Mouse (Mus musculus) liver, postnatal 0 days (tissue): ENCODE measurements around the gene Ubac1. TPM values are rescaled to one million over a fixed set of nuclear protein-coding genes. Genes with fewer than 3 reads are reported as not detected.

Source experiments
- ATAC-seq: fragments of 200-750 bp; cut with Nextera tagmentation; 2 replicates; pipeline ENCODE4 v1.8.0; 2017; ENCODE audit warnings: mild to moderate bottlenecking, moderate library complexity
- DNase-seq: peaks from one replicate; pipeline ENCODE4 v3.0.0-alpha.2; 2016
- H3K27ac ChIP-seq: fragments of 300-500 bp; sonication (generic); 2 replicates; pipeline ENCODE4 v1.5.1; 2014; ENCODE audit warnings: antibody characterized with exemption, moderate library complexity, mild to moderate bottlenecking, low read depth
- H3K27me3 ChIP-seq: fragments of 300-500 bp; sonication (generic); 2 replicates; pipeline ENCODE4 v1.6.1; 2014; ENCODE audit warnings: low read length, control low read depth, mixed read lengths; ENCODE audit not compliant: insufficient read depth
- H3K36me3 ChIP-seq: fragments of 300-500 bp; sonication (generic); replicated peaks from 2 replicates; pipeline ENCODE4 v1.6.1; 2014; ENCODE audit warnings: mild to moderate bottlenecking, control low read depth, low read length, moderate library complexity, mixed read lengths; ENCODE audit not compliant: insufficient read depth
- H3K4me1 ChIP-seq: fragments of 300-500 bp; sonication (generic); 2 replicates; pipeline ENCODE4 v1.6.1; 2014; ENCODE audit warnings: antibody characterized with exemption, mild to moderate bottlenecking, control low read depth; ENCODE audit not compliant: insufficient read depth
- H3K4me2 ChIP-seq: fragments of 300-500 bp; sonication (generic); 2 replicates; pipeline ENCODE4 v1.6.1; 2014; ENCODE audit warnings: low read depth, mild to moderate bottlenecking, low read length, moderate library complexity, mixed read lengths
- H3K4me3 ChIP-seq: fragments of 300-500 bp; sonication (generic); 2 replicates; pipeline ENCODE4 v1.5.1; 2014; ENCODE audit warnings: low read depth, low read length
- H3K9ac ChIP-seq: fragments of 300-500 bp; sonication (generic); replicated peaks from 2 replicates; pipeline ENCODE4 v1.6.1; 2014; ENCODE audit warnings: mild to moderate bottlenecking, moderate library complexity
- H3K9me3 ChIP-seq: fragments of 300-500 bp; sonication (generic); 2 replicates; pipeline ENCODE4 v1.6.1; 2016; ENCODE audit warnings: mild to moderate bottlenecking, control low read depth, low read length, mixed read lengths
- CTCF ChIP-seq: sonication (generic); IDR thresholded peaks from 2 replicates; pipeline ENCODE4 v1.5.1; 2016; ENCODE audit warnings: antibody characterized with exemption, low read depth
- EP300 ChIP-seq: IDR thresholded peaks from 2 replicates; pipeline ENCODE4 v1.6.1; 2016; ENCODE audit warnings: antibody characterized with exemption, low read depth, mild to moderate bottlenecking
- WGBS: fragments of 180-500 bp; shearing (Covaris S2); extraction: QIAGEN DNeasy Blood & Tissue Kit; methylation state at CpG from one replicate; pipeline ENCODE4 v1.1.7; 2014; ENCODE audit not compliant: insufficient replicate concordance; 5-methylcytosine and 5-hydroxymethylcytosine counted together
- polyA plus RNA-seq: library from polyadenylated mRNA; unstranded; fragments of >200 nt; fragmentation: Nextera tagmentation; extraction: Ambion mirVana; gene quantifications from 2 replicates; pipeline ENCODE4 v1.2.1, GENCODE M21; 2015

The Ubac1 gene
- polyA plus RNA-seq, 1 experiment from 2014 or later = 183 TPM

- Histone ChIP-seq H3K4me3 (no peak overlapping the region), H3K9me3 (no peaks in the 10 kb centered on the region), H3K27me3 (no peaks in the 10 kb centered on the region), H3K4me2 (no peak overlapping the region), H3K27ac (no peak overlapping the region), H3K36me3 (peaks cover 17% of the 10 kb centered on the region), H3K9ac (no peak overlapping the region), H3K4me1 (peaks cover 9% of the 10 kb centered on the region)
- TF ChIP-seq EP300 = no peak
- TF ChIP-seq CTCF = no peak
- ATAC-seq (no peak), DNase-seq (no peak)
- 82% methylated on average over 4 of the region's 4 CpGs for WGBS
Measured at GRCm38 (mm10) chr2:25969319-25969718, 52.2 kb downstream of the Ubac1 start.

GRCm38 (mm10) chr2:25949291-25949690 is 72.3 kb downstream of the Ubac1 start:
- no peak overlapping the region for H3K27ac ChIP-seq
- no peak for TF ChIP-seq CTCF
- TF ChIP-seq EP300 = no peak

More at GRCm38 (mm10) chr2:25949291-25949690, 72.3 kb downstream of the Ubac1 start:
- no peak overlapping the region for H3K4me2 ChIP-seq
- H3K9ac ChIP-seq = no peak overlapping the region
- no peak for DNase-seq
- no peaks in the 10 kb centered on the region for H3K4me1 ChIP-seq
- H3K9me3 ChIP-seq = no peaks in the 10 kb centered on the region
- peaks cover 17% of the 10 kb centered on the region for H3K36me3 ChIP-seq
- H3K27me3 ChIP-seq = no peaks in the 10 kb centered on the region
- WGBS = 94% methylated on average over 3 of the region's 3 CpGs
- no peak overlapping the region for H3K4me3 ChIP-seq
- ATAC-seq = no peak

Other genes starting within 250 kb of the Ubac1 start
- gene Lcn11, start 244.7 kb downstream of the Ubac1 start, polyA plus RNA-seq = not detected in 2 replicates
- gene Gm13539, start 239.5 kb downstream of the Ubac1 start, polyA plus RNA-seq = not detected in 2 replicates
- not detected in 2 replicates for gene Glt6d1, start 205.9 kb downstream of the Ubac1 start, polyA plus RNA-seq
- not detected in 2 replicates for gene Lcn9, start 198.6 kb downstream of the Ubac1 start, polyA plus RNA-seq
- gene Sohlh1, start 174.5 kb downstream of the Ubac1 start, polyA plus RNA-seq = not detected in 2 replicates
- gene Kcnt1, start 158.0 kb downstream of the Ubac1 start, polyA plus RNA-seq = 0.11 TPM in 1 of 2 replicates, not detected in the other
- gene Camsap1, start 38.5 kb downstream of the Ubac1 start, polyA plus RNA-seq = 3.1 and 3.3 TPM in 2 replicates
- 3.9 and 4.9 TPM in 2 replicates for gene Nacc2, start 101.5 kb upstream of the Ubac1 start, polyA plus RNA-seq
- not detected in 2 replicates for gene Lhx3, start 186.5 kb upstream of the Ubac1 start, polyA plus RNA-seq
- gene Qsox2, start 215.8 kb upstream of the Ubac1 start, polyA plus RNA-seq = 3.7 and 4.1 TPM in 2 replicates